Mouse (Mus musculus) left cerebral cortex, postnatal 36 days (tissue): Measurements from ENCODE around the gene Tmem259. TPM values are rescaled to one million over a fixed set of nuclear protein-coding genes. Genes with fewer than 3 reads are reported as not detected.

ENCODE experiments used
- DNase-seq, 2 experiments: peaks; one replicate each; pipeline ENCODE4 v3.0.0; 2021 to 2022; ENCODE audit warnings: low spot score in 2 of 2, mixed read lengths in 1 of 2
- intact Hi-C: fragments of 180-260 bp; cut with DNase I; formaldehyde crosslinking; loops from one replicate; pipeline ENCODE4 v1.15.1; 2025
- total RNA-seq, 2 experiments: library from RNA; stranded (reverse); gene quantifications; 2 replicates each; pipeline ENCODE4 v1.2.3; 2021

The Tmem259 gene
- total RNA-seq, 2 experiments from 2014 or later: 122 TPM

DNA sequence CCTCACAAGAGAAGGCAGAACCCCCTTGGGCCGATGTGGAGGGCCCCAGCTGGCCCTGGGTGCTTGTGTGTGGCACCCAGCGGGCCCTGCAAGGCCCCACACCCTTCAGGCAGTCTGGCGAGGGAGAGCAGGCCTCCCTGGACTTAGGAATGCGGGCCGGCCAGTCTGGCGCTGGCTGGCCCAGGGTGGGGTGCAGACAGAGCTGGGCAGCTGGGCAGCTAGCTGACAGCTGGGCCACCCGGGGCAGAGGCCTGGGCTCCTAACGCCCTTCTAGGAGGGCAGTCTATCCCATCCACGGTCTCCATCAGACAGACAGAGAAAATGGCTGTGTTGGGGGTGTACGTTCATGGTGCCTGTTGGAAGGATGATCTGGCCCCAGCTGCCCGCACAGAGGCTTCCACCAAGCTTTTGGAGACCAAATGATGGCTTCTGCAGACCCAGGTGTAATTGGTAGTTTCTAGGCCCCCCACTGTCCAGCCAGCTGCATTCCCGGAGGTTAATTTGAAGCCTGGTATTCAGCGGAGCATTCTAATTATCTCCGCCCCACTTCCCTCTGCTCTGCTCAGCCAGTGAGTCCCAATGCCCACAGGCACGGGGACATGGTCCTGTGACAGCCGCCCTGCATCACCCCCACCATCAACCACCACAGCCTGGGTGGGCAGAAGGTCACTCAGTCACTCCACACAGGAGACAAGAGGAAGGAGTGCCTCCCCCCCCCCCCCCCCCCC lies 38.5 kb downstream of the Tmem259 start:
- DNase-seq: no peak
- intact Hi-C loops: no loop called here

GRCm38 (mm10) chr10:79943471-79943901 lies 40.6 kb downstream of the Tmem259 start:
- DNase-seq: no peak
- intact Hi-C loops: no loop called here

- intact Hi-C loops: no loop called here
- no peak for DNase-seq
Observed at GRCm38 (mm10) chr10:79942988-79943387, 41.1 kb downstream of the Tmem259 start.

GRCm38 (mm10) chr10:79940749-79941148 lies 43.4 kb downstream of the Tmem259 start:
- DNase-seq: no peak
- intact Hi-C loops: no loop called here

- DNase-seq: no peak
- intact Hi-C loops: no loop called here
Observed at GRCm38 (mm10) chr10:79937775-79938526, 46.2 kb downstream of the Tmem259 start.

DNA sequence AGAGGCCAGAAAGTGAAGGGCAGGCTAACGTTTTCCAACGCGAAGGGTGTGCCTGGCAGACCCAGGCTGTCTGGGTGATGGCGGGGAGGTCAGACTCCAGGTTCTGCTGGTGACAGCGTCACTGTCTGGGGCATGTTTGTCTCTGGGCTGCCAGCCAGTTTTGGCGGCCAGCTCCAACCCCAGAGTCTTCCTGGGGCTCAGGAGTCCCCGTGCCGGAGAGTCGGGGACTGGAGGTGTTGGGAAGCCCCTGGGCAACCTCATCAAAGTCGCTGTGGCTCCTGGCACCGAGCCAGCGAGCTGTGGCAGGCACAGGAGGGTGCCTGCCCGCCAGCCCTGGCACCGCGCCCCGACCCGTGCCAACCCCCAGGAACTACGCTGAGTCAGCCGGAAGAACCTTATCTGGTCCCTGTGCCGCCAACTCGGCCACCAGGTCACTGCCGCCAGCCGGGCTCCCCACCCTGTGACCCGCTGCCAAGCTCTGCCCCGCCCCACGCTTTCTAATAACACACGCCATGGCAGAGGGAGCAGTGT lies 47.2 kb downstream of the Tmem259 start:
- intact Hi-C loops: no loop called here
- no peak for DNase-seq

GRCm38 (mm10) chr10:79936284-79936910 lies 47.7 kb downstream of the Tmem259 start:
- intact Hi-C loops: no loop called here
- DNase-seq: no peak

GRCm38 (mm10) chr10:79934794-79935569 lies 49.1 kb downstream of the Tmem259 start:
- intact Hi-C loops: no loop called here
- DNase-seq: no peak

DNA sequence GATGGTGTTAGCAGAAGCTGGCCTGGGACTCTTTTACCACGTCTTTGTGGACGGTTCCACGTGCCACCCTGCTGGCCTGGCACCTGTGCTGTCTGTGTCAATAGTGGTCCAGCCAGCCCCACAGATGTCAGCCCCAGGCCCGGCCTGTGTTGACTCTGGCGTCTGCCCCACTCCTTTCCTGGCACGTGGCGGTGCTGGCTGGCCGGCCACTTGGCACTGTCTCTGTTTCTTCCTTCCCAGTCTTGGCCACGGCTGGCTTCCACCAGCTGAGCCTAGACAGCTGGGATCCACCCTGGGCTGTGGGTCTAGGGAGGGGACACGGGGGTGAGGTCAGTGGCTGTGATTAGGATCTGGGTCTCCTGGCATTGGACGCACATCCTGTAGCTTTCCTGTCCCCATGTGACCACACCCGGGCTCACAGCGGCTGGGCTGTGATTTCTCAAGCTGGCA lies 49.8 kb downstream of the Tmem259 start:
- intact Hi-C loops: no loop called here

DNA sequence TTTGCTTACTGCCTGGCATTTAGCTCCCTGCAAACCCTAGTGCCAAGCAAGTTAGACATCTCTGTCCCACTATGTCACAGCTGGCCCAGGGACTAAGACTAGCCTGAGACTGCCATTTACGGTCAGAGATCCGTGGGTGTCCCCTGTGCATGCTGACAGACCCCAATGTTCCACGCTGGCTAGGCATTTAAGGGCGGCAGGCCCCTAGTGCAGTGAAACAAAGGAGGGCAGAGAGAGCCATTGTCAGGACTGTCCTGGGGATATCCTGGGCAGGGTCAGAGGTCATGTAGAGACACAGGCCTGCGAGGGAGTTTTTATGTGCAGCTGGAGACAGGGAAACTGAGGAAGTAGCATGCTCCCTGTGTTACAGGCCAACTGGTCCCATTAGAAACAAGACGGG lies 50.3 kb downstream of the Tmem259 start:
- DNase-seq: no peak
- intact Hi-C loops: no loop called here

More for the DNA sequence above, 49.8 kb downstream of the Tmem259 start:
- DNase-seq: peak; percentile 60 to 65

GRCm38 (mm10) chr10:79933145-79933679 lies 50.9 kb downstream of the Tmem259 start:
- intact Hi-C loops: no loop called here
- DNase-seq: no peak

GRCm38 (mm10) chr10:79932736-79933135 lies 51.4 kb downstream of the Tmem259 start:
- no peak for DNase-seq
- intact Hi-C loops: no loop called here

GRCm38 (mm10) chr10:79931797-79932196 lies 52.3 kb downstream of the Tmem259 start:
- intact Hi-C loops: no loop called here
- no peak for DNase-seq

- no peak for DNase-seq
- intact Hi-C loops: no loop called here
Observed at GRCm38 (mm10) chr10:79930826-79931186, 53.3 kb downstream of the Tmem259 start.

- DNase-seq: no peak
- intact Hi-C loops: no loop called here
Observed at GRCm38 (mm10) chr10:79929967-79930825, 53.9 kb downstream of the Tmem259 start.

GRCm38 (mm10) chr10:79928907-79929701 lies 55.0 kb downstream of the Tmem259 start:
- no peak for DNase-seq
- intact Hi-C loops: no loop called here

DNA sequence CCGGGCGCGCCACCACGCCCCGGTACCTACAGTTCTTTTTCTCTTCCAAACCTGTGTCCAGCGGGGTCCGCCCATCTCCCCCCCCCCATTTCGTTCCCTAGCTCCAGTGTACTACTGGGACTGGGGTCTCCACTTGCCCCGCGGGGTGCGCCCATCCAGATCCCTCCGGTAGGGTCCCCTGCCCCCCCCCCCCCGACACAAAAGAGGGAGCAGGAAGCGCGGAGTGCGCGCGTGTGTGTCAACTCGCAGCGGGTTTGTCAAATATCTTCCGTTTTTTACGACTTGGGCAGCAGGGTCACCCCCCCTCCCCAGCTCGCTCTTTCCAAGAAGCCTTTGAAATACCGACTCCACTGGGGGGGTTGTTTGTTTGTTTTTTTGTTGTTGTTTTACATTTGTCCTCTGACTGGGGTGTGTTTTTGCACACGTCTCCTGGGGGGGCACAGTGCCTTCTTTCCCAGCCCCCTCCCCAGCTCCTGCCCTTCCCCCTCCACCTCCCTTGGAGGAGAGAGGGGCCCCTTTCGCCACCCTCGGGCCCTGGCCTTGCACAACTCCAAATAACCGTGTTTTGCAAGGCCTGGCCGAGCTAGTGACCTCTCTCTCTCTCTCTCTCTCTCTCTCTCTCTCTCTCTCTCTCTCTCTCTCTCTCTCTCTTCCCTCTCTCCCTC lies 56.0 kb downstream of the Tmem259 start:
- DNase-seq: no peak
- intact Hi-C loops: no loop called here
